Mouse (Mus musculus): ENCODE measurements around the gene Wnt4. TPM values are rescaled to one million over a fixed set of nuclear protein-coding genes. Genes with fewer than 3 reads are reported as not detected.

Wnt4 gene
- 1.7 and 3.5 TPM in 2 replicates for polyA plus RNA-seq (2014; fragmentation: Nextera tagmentation; extraction: Ambion mirVana)

- peak; percentile 70 for ATAC-seq (ENCODE audit: low read depth)
- Histone ChIP-seq H3K27me3 (ENCODE audit: control insufficient read depth, insufficient read depth, low read length) (no peaks in the 10 kb centered on the region; the same call in 1 of the 2 replicates), H3K4me1 (ENCODE audit: control insufficient read depth, insufficient read depth, low read length) (peaks cover 8% of the 10 kb centered on the region; the same call in 1 of the 2 replicates), H3K27ac (ENCODE audit: low read depth, low read length) (peak within 1 kb of the TSS; percentile 57), H3K36me3 (ENCODE audit: control insufficient read depth, insufficient read depth, low read length) (no peaks in the 10 kb centered on the region), H3K4me3 (ENCODE audit: low read depth, low read length) (peak within 1 kb of the TSS; percentile 57), H3K9me3 (ENCODE audit: control insufficient read depth, low read length) (no peaks in the 10 kb centered on the region), H3K4me2 (ENCODE audit: low read depth, low read length) (peak within 1 kb of the TSS; percentile 94), H3K9ac (replicated peaks; ENCODE audit: low read depth, low read length) (peak within 1 kb of the TSS; percentile 62)
- 0% methylated on average over 4 of the region's 45 CpGs for WGBS
These were observed at the start of gene Wnt4 for GRCm38 (mm10) chr4:137277166-137277513. Gene Wnt4 (plus strand): TSS chr4:137277489.

- Histone ChIP-seq H3K9me3 (ENCODE audit: control insufficient read depth, low read length) (no peaks in the 10 kb centered on the region), H3K4me2 (ENCODE audit: low read depth, low read length) (no peak overlapping the region), H3K4me3 (ENCODE audit: low read depth, low read length) (no peak overlapping the region), H3K27ac (ENCODE audit: low read depth, low read length) (no peak overlapping the region), H3K4me1 (ENCODE audit: control insufficient read depth, insufficient read depth, low read length) (no peaks in the 10 kb centered on the region), H3K9ac (replicated peaks; ENCODE audit: low read depth, low read length) (no peak overlapping the region), H3K36me3 (ENCODE audit: control insufficient read depth, insufficient read depth, low read length) (no peaks in the 10 kb centered on the region), H3K27me3 (ENCODE audit: control insufficient read depth, insufficient read depth, low read length) (no peaks in the 10 kb centered on the region)
- no peak for ATAC-seq (ENCODE audit: low read depth)
- WGBS = 90% methylated on average over 15 of the region's 15 CpGs
These were observed 48.6 kb upstream of the Wnt4 start for GRCm38 (mm10) chr4:137228566-137229115.

GRCm38 (mm10) chr4:137231494-137232470, 45.5 kb upstream of the Wnt4 start:
- no peak overlapping the region for H3K27ac ChIP-seq (ENCODE audit: low read depth, low read length)
- H3K36me3 ChIP-seq (ENCODE audit: control insufficient read depth, insufficient read depth, low read length) = no peaks in the 10 kb centered on the region
- H3K9ac ChIP-seq (replicated peaks; ENCODE audit: low read depth, low read length) = no peak overlapping the region
- ATAC-seq (ENCODE audit: low read depth) = no peak
- H3K9me3 ChIP-seq (ENCODE audit: control insufficient read depth, low read length) = no peaks in the 10 kb centered on the region
- 70% methylated on average over 16 of the region's 16 CpGs for WGBS
- no peaks in the 10 kb centered on the region for H3K27me3 ChIP-seq (ENCODE audit: control insufficient read depth, insufficient read depth, low read length)
- no peak overlapping the region for H3K4me3 ChIP-seq (ENCODE audit: low read depth, low read length)
- H3K4me2 ChIP-seq (ENCODE audit: low read depth, low read length) = no peak overlapping the region
- no peaks in the 10 kb centered on the region for H3K4me1 ChIP-seq (ENCODE audit: control insufficient read depth, insufficient read depth, low read length)

- H3K4me2 ChIP-seq (ENCODE audit: low read depth, low read length) = no peak overlapping the region
- no peak for ATAC-seq (ENCODE audit: low read depth)
- no peak overlapping the region for H3K4me3 ChIP-seq (ENCODE audit: low read depth, low read length)
- no peak overlapping the region for H3K27ac ChIP-seq (ENCODE audit: low read depth, low read length)
- WGBS = 72% methylated on average over 5 of the region's 5 CpGs
- H3K4me1 ChIP-seq (ENCODE audit: control insufficient read depth, insufficient read depth, low read length) = no peaks in the 10 kb centered on the region
- H3K9ac ChIP-seq (replicated peaks; ENCODE audit: low read depth, low read length) = no peak overlapping the region
- H3K27me3 ChIP-seq (ENCODE audit: control insufficient read depth, insufficient read depth, low read length) = no peaks in the 10 kb centered on the region
- H3K9me3 ChIP-seq (ENCODE audit: control insufficient read depth, low read length) = no peaks in the 10 kb centered on the region
- H3K36me3 ChIP-seq (ENCODE audit: control insufficient read depth, insufficient read depth, low read length) = no peaks in the 10 kb centered on the region
These were observed 43.7 kb upstream of the Wnt4 start for GRCm38 (mm10) chr4:137233632-137234031.

GRCm38 (mm10) chr4:137234444-137234843, 42.8 kb upstream of the Wnt4 start:
- Histone ChIP-seq H3K27me3 (ENCODE audit: control insufficient read depth, insufficient read depth, low read length) (no peaks in the 10 kb centered on the region), H3K9me3 (ENCODE audit: control insufficient read depth, low read length) (no peaks in the 10 kb centered on the region), H3K4me3 (ENCODE audit: low read depth, low read length) (no peak overlapping the region), H3K4me1 (ENCODE audit: control insufficient read depth, insufficient read depth, low read length) (no peaks in the 10 kb centered on the region), H3K27ac (ENCODE audit: low read depth, low read length) (no peak overlapping the region), H3K4me2 (ENCODE audit: low read depth, low read length) (no peak overlapping the region), H3K36me3 (ENCODE audit: control insufficient read depth, insufficient read depth, low read length) (no peaks in the 10 kb centered on the region), H3K9ac (replicated peaks; ENCODE audit: low read depth, low read length) (no peak overlapping the region)
- WGBS = 92% methylated on average over 2 of the region's 2 CpGs
- no peak for ATAC-seq (ENCODE audit: low read depth)

GRCm38 (mm10) chr4:137235368-137235767, 41.9 kb upstream of the Wnt4 start:
- no peak overlapping the region for H3K4me2 ChIP-seq (ENCODE audit: low read depth, low read length)
- H3K9me3 ChIP-seq (ENCODE audit: control insufficient read depth, low read length) = peaks cover 7% of the 10 kb centered on the region; the same call in 1 of the 2 replicates
- H3K4me1 ChIP-seq (ENCODE audit: control insufficient read depth, insufficient read depth, low read length) = no peaks in the 10 kb centered on the region
- H3K27me3 ChIP-seq (ENCODE audit: control insufficient read depth, insufficient read depth, low read length) = no peaks in the 10 kb centered on the region
- no peaks in the 10 kb centered on the region for H3K36me3 ChIP-seq (ENCODE audit: control insufficient read depth, insufficient read depth, low read length)
- 79% methylated on average over 9 of the region's 9 CpGs for whole genome bisulfite sequencing
- ATAC-seq (ENCODE audit: low read depth) = no peak
- H3K4me3 ChIP-seq (ENCODE audit: low read depth, low read length) = no peak overlapping the region
- H3K27ac ChIP-seq (ENCODE audit: low read depth, low read length) = no peak overlapping the region
- no peak overlapping the region for H3K9ac ChIP-seq (replicated peaks; ENCODE audit: low read depth, low read length)

- Histone ChIP-seq H3K4me2 (ENCODE audit: low read depth, low read length) (no peak overlapping the region), H3K27ac (ENCODE audit: low read depth, low read length) (no peak overlapping the region), H3K9ac (replicated peaks; ENCODE audit: low read depth, low read length) (no peak overlapping the region), H3K4me1 (ENCODE audit: control insufficient read depth, insufficient read depth, low read length) (no peaks in the 10 kb centered on the region), H3K9me3 (ENCODE audit: control insufficient read depth, low read length) (peaks cover 4% of the 10 kb centered on the region; the same call in 1 of the 2 replicates), H3K27me3 (ENCODE audit: control insufficient read depth, insufficient read depth, low read length) (no peaks in the 10 kb centered on the region), H3K36me3 (ENCODE audit: control insufficient read depth, insufficient read depth, low read length) (no peaks in the 10 kb centered on the region), H3K4me3 (ENCODE audit: low read depth, low read length) (no peak overlapping the region)
- 76% methylated on average over 9 of the region's 9 CpGs for WGBS
- ATAC-seq (ENCODE audit: low read depth) = no peak
These were observed 32.4 kb upstream of the Wnt4 start for GRCm38 (mm10) chr4:137244883-137245282.

GRCm38 (mm10) chr4:137250333-137250732, 27.0 kb upstream of the Wnt4 start:
- Histone ChIP-seq H3K27ac (ENCODE audit: low read depth, low read length) (no peak overlapping the region), H3K27me3 (ENCODE audit: control insufficient read depth, insufficient read depth, low read length) (no peaks in the 10 kb centered on the region), H3K4me1 (ENCODE audit: control insufficient read depth, insufficient read depth, low read length) (no peaks in the 10 kb centered on the region), H3K4me2 (ENCODE audit: low read depth, low read length) (no peak overlapping the region), H3K36me3 (ENCODE audit: control insufficient read depth, insufficient read depth, low read length) (no peaks in the 10 kb centered on the region), H3K9ac (replicated peaks; ENCODE audit: low read depth, low read length) (no peak overlapping the region), H3K9me3 (ENCODE audit: control insufficient read depth, low read length) (no peaks in the 10 kb centered on the region), H3K4me3 (ENCODE audit: low read depth, low read length) (no peak overlapping the region)
- no peak for ATAC-seq (ENCODE audit: low read depth)
- 26% methylated on average over 5 of the region's 5 CpGs for WGBS

- no peak for ATAC-seq (ENCODE audit: low read depth)
- Histone ChIP-seq H3K4me3 (ENCODE audit: low read depth, low read length) (no peak overlapping the region), H3K9me3 (ENCODE audit: control insufficient read depth, low read length) (no peaks in the 10 kb centered on the region), H3K27me3 (ENCODE audit: control insufficient read depth, insufficient read depth, low read length) (no peaks in the 10 kb centered on the region), H3K4me1 (ENCODE audit: control insufficient read depth, insufficient read depth, low read length) (no peaks in the 10 kb centered on the region), H3K9ac (replicated peaks; ENCODE audit: low read depth, low read length) (no peak overlapping the region), H3K36me3 (ENCODE audit: control insufficient read depth, insufficient read depth, low read length) (no peaks in the 10 kb centered on the region), H3K27ac (ENCODE audit: low read depth, low read length) (no peak overlapping the region), H3K4me2 (ENCODE audit: low read depth, low read length) (no peak overlapping the region)
- WGBS = 63% methylated on average over 5 of the region's 5 CpGs
These were observed 26.4 kb upstream of the Wnt4 start for GRCm38 (mm10) chr4:137250849-137251248.
